Mouse (Mus musculus) right cerebral cortex, adult 18-20 months (tissue): ENCODE data around the gene Gm20890.
"Not testable (repeated sequence)": the region's sequence is repeated elsewhere in the genome, so short reads cannot be mapped to it uniquely, and the experiment has no call there.

Experiments used
- DNase-seq: peaks from one replicate; pipeline ENCODE4 v3.0.0; 2022; ENCODE audit warnings: mixed read lengths

Gm20890 gene

DNA sequence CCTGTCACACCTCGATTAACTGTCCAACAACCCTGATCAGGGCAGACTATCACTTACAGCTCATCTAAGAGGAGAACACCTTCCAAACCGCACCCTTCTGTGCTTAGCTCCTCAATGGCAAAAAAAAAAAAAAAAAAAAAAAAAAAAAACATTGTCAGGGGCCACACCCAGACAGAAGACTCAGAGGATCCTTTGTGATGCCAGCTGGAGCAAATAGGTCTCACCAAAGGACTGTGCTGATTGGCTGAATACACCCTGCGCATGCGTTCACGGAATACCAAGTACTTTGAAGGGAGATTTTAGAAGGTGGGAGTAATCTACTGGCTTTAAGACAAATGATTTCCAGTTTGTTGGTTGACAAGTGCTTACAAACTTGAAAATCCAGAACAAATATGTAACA is at the start of gene Gm20890:
TSS of gene Gm20890 (minus strand) at position 101 of the 400 bp plus-strand sequence.
- not testable (repeated sequence) for DNase-seq
